Mouse (Mus musculus): ENCODE results near the gene Tnrc6c.

DNA sequence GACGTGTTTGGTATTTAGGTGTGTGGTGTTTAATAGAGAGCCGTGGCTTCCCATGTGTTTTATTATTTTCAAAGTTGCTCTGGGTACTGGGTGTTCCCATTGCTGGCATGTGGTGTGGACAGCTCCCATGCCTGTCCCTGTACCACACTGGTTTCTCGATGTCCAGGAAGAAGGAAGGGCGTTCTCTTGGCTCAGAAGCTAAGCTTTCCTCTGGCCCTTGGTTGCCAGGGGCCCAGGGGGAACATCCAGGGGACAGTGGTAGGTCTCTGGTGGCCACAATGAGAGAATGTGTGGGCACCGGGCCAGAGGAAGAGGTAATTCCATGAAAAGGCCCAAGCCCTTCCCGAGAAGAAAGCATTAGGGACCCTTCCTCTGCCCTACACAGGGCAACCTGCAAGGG lies 27.5 kb upstream of the Tnrc6c start:
- TF ChIP-seq POLR2A (IDR thresholded peaks at IDR 0.05; ENCODE audit: borderline replicate concordance, insufficient read depth, low read length) (no peak), CTCF (IDR thresholded peaks at IDR 0.05; ENCODE audit: borderline replicate concordance, insufficient read depth, low read depth, low read length) (no peak)
